Mouse (Mus musculus): ENCODE results near the gene 4930564D02Rik. TPM values are rescaled to one million over a fixed set of nuclear protein-coding genes. Genes with fewer than 3 reads are reported as not detected.

Gene 4930564D02Rik
- polyA plus RNA-seq, 1 experiment = not detected

GRCm38 (mm10) chr3:105097581-105097980 is 30.9 kb downstream of the 4930564D02Rik start:
- TF ChIP-seq CTCF (IDR thresholded peaks at IDR 0.05; ENCODE audit: extremely low read depth, insufficient read depth, low read length) = no peak

GRCm38 (mm10) chr3:105099526-105100269 is 33.1 kb downstream of the 4930564D02Rik start:
- H3K4me3 ChIP-seq (ENCODE audit: insufficient read depth, low read length) = no peak overlapping the region
- TF ChIP-seq POLR2A (IDR thresholded peaks at IDR 0.05; ENCODE audit: extremely low read depth, insufficient read depth, low read length) = no peak
- TF ChIP-seq CTCF (IDR thresholded peaks at IDR 0.05; ENCODE audit: extremely low read depth, insufficient read depth, low read length) = no peak
- H3K4me1 ChIP-seq (ENCODE audit: control insufficient read depth, insufficient read depth, low read length) = no peaks in the 10 kb centered on the region
- no peak overlapping the region for H3K27ac ChIP-seq (ENCODE audit: insufficient read depth, low read length)

More at GRCm38 (mm10) chr3:105097581-105097980, 30.9 kb downstream of the 4930564D02Rik start:
- Histone ChIP-seq H3K4me3 (ENCODE audit: insufficient read depth, low read length) (no peak overlapping the region), H3K4me1 (ENCODE audit: control insufficient read depth, insufficient read depth, low read length) (no peaks in the 10 kb centered on the region), H3K27ac (ENCODE audit: insufficient read depth, low read length) (no peak overlapping the region)

GRCm38 (mm10) chr3:105100270-105100589 is 33.6 kb downstream of the 4930564D02Rik start:
- TF ChIP-seq CTCF (IDR thresholded peaks at IDR 0.05; ENCODE audit: extremely low read depth, insufficient read depth, low read length) (no peak), POLR2A (IDR thresholded peaks at IDR 0.05; ENCODE audit: extremely low read depth, insufficient read depth, low read length) (no peak)
- Histone ChIP-seq H3K4me1 (ENCODE audit: control insufficient read depth, insufficient read depth, low read length) (no peaks in the 10 kb centered on the region), H3K27ac (ENCODE audit: insufficient read depth, low read length) (no peak overlapping the region), H3K4me3 (ENCODE audit: insufficient read depth, low read length) (no peak overlapping the region)

- TF ChIP-seq CTCF (IDR thresholded peaks at IDR 0.05; ENCODE audit: extremely low read depth, insufficient read depth, low read length) (no peak), POLR2A (IDR thresholded peaks at IDR 0.05; ENCODE audit: extremely low read depth, insufficient read depth, low read length) (no peak)
- no peak overlapping the region for H3K4me3 ChIP-seq (ENCODE audit: insufficient read depth, low read length)
- H3K27ac ChIP-seq (ENCODE audit: insufficient read depth, low read length) = no peak overlapping the region
- H3K4me1 ChIP-seq (ENCODE audit: control insufficient read depth, insufficient read depth, low read length) = no peaks in the 10 kb centered on the region
Observed at GRCm38 (mm10) chr3:105105827-105106226, 39.2 kb downstream of the 4930564D02Rik start.

GRCm38 (mm10) chr3:105113859-105114258 is 47.2 kb downstream of the 4930564D02Rik start:
- TF ChIP-seq POLR2A (IDR thresholded peaks at IDR 0.05; ENCODE audit: extremely low read depth, insufficient read depth, low read length) (no peak), CTCF (IDR thresholded peaks at IDR 0.05; ENCODE audit: extremely low read depth, insufficient read depth, low read length) (no peak)
- Histone ChIP-seq H3K4me1 (ENCODE audit: control insufficient read depth, insufficient read depth, low read length) (no peaks in the 10 kb centered on the region), H3K27ac (ENCODE audit: insufficient read depth, low read length) (no peak overlapping the region), H3K4me3 (ENCODE audit: insufficient read depth, low read length) (no peak overlapping the region)

- Histone ChIP-seq H3K27ac (ENCODE audit: insufficient read depth, low read length) (no peak overlapping the region), H3K4me3 (ENCODE audit: insufficient read depth, low read length) (no peak overlapping the region), H3K4me1 (ENCODE audit: control insufficient read depth, insufficient read depth, low read length) (no peaks in the 10 kb centered on the region)
- peak; percentile 90 for TF ChIP-seq CTCF (IDR thresholded peaks at IDR 0.05; ENCODE audit: extremely low read depth, insufficient read depth, low read length)
- no peak for TF ChIP-seq POLR2A (IDR thresholded peaks at IDR 0.05; ENCODE audit: extremely low read depth, insufficient read depth, low read length)
Observed at GRCm38 (mm10) chr3:105114269-105114668, 47.6 kb downstream of the 4930564D02Rik start.

GRCm38 (mm10) chr3:105116596-105116995 is 50.0 kb downstream of the 4930564D02Rik start:
- no peaks in the 10 kb centered on the region for H3K4me1 ChIP-seq (ENCODE audit: control insufficient read depth, insufficient read depth, low read length)
- no peak overlapping the region for H3K27ac ChIP-seq (ENCODE audit: insufficient read depth, low read length)
- TF ChIP-seq CTCF (IDR thresholded peaks at IDR 0.05; ENCODE audit: extremely low read depth, insufficient read depth, low read length) = no peak
- TF ChIP-seq POLR2A (IDR thresholded peaks at IDR 0.05; ENCODE audit: extremely low read depth, insufficient read depth, low read length) = no peak
- no peak overlapping the region for H3K4me3 ChIP-seq (ENCODE audit: insufficient read depth, low read length)

- TF ChIP-seq CTCF (IDR thresholded peaks at IDR 0.05; ENCODE audit: extremely low read depth, insufficient read depth, low read length) (no peak), POLR2A (IDR thresholded peaks at IDR 0.05; ENCODE audit: extremely low read depth, insufficient read depth, low read length) (no peak)
- no peaks in the 10 kb centered on the region for H3K4me1 ChIP-seq (ENCODE audit: control insufficient read depth, insufficient read depth, low read length)
Observed at GRCm38 (mm10) chr3:105123776-105124175, 57.1 kb downstream of the 4930564D02Rik start.

GRCm38 (mm10) chr3:105127881-105128280 is 61.2 kb downstream of the 4930564D02Rik start:
- Histone ChIP-seq H3K27ac (ENCODE audit: insufficient read depth, low read length) (no peak overlapping the region), H3K4me3 (ENCODE audit: insufficient read depth, low read length) (no peak overlapping the region), H3K4me1 (ENCODE audit: control insufficient read depth, insufficient read depth, low read length) (no peaks in the 10 kb centered on the region)
- no peak for TF ChIP-seq POLR2A (IDR thresholded peaks at IDR 0.05; ENCODE audit: extremely low read depth, insufficient read depth, low read length)
- TF ChIP-seq CTCF (IDR thresholded peaks at IDR 0.05; ENCODE audit: extremely low read depth, insufficient read depth, low read length) = no peak

More at GRCm38 (mm10) chr3:105123776-105124175, 57.1 kb downstream of the 4930564D02Rik start:
- H3K4me3 ChIP-seq (ENCODE audit: insufficient read depth, low read length) = no peak overlapping the region
- H3K27ac ChIP-seq (ENCODE audit: insufficient read depth, low read length) = no peak overlapping the region

Other genes with a start within 250 kb of the 4930564D02Rik start
- gene Mov10, start 248.3 kb upstream of the 4930564D02Rik start, polyA plus RNA-seq (2012; rRNA removed) = 11.8 and 13.4 TPM in 2 replicates
- gene St7l, start 202.8 kb upstream of the 4930564D02Rik start, polyA plus RNA-seq (2012; rRNA removed) = 13.2 and 14.1 TPM in 2 replicates
- gene Capza1, start 202.3 kb upstream of the 4930564D02Rik start, polyA plus RNA-seq (2012; rRNA removed) = 27.1 TPM in 2 replicates
- 1.0 and 1.5 TPM in 2 replicates for gene Wnt2b, start 104.9 kb upstream of the 4930564D02Rik start, polyA plus RNA-seq (2012; rRNA removed)
- 6.3 and 6.8 TPM in 2 replicates for gene Cttnbp2nl, start 13.7 kb upstream of the 4930564D02Rik start, polyA plus RNA-seq (2012; rRNA removed)